Mouse (Mus musculus): Measurements from ENCODE around the gene Nol6.

- TF ChIP-seq CTCF (IDR thresholded peaks at IDR 0.05; ENCODE audit: control insufficient read depth, insufficient read depth, insufficient replicate concordance, low read depth, low read length): no peak
- no peak for TF ChIP-seq POLR2A (IDR thresholded peaks at IDR 0.05; ENCODE audit: control insufficient read depth, low read depth, low read length)
These were observed 25.6 kb upstream of the Nol6 start for GRCm38 (mm10) chr4:41149891-41150290.

Data from testis, adult 2 months (tissue).